Mouse (Mus musculus) lung, adult 2 months (tissue): ENCODE results near the gene Hrh1.

ENCODE experiments used
- CTCF ChIP-seq: fragments of 200-500 bp; IDR thresholded peaks from 2 replicates; pipeline ENCODE4 v1.5.1; 2011; ENCODE audit warnings: mild to moderate bottlenecking, low read length, control low read depth; ENCODE audit not compliant: insufficient read depth
- POLR2A ChIP-seq: fragments of 200-500 bp; IDR thresholded peaks from 2 replicates; pipeline ENCODE4 v1.6.1; 2011; ENCODE audit warnings: low read depth, mild to moderate bottlenecking, control low read depth, low read length, borderline replicate concordance; ENCODE audit errors: extremely low read depth

DNA sequence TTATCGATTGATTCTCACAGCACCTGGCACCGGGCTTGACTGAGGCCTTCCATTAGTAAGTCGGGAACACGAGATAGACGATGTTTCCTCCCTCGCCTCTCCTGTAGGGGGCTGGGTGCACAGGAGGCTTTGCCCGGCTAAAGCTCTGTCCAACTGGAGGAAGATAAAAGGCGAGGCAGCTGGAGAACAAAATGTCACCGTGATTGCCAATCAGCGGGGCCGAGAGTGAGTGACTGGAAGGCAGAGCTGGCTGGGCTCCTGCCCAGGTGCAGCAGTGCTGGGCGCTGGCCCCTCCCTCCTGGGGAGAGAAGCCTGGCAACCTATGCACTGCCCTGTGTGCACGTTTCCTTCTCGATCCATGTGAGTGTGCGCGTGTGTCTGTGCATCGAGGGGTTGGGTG lies 10.5 kb downstream of the Hrh1 start:
- no peak for TF ChIP-seq POLR2A
- TF ChIP-seq CTCF = no peak
